Mouse (Mus musculus) E14TG2a.4 (cell line): ENCODE data around the gene Zbp1.

Experiments
- H3K27me3 ChIP-seq: 2 replicates; pipeline ENCODE4 v1.6.1; 2014; ENCODE audit warnings: low read length, control low read depth; ENCODE audit not compliant: insufficient read depth
- H3K36me3 ChIP-seq: 2 replicates; pipeline ENCODE4 v1.6.1; 2014; ENCODE audit warnings: low read length, control low read depth; ENCODE audit not compliant: insufficient read depth
- H3K4me1 ChIP-seq: replicated peaks from 2 replicates; pipeline ENCODE4 v1.6.1; 2014; ENCODE audit warnings: low read depth, low read length, control low read depth
- H3K4me3 ChIP-seq: replicated peaks from 2 replicates; pipeline ENCODE4 v1.5.1; 2014; ENCODE audit warnings: mild to moderate bottlenecking, low read length
- H3K9me3 ChIP-seq: 2 replicates; pipeline ENCODE4 v1.6.1; 2014; ENCODE audit warnings: low read length, control low read depth
- CTCF ChIP-seq: conservative IDR thresholded peaks from 2 replicates; pipeline ENCODE4 v1.5.1; 2014; ENCODE audit warnings: low read length
- NANOG ChIP-seq: IDR thresholded peaks from 2 replicates; pipeline ENCODE4 v1.6.1; 2014; ENCODE audit warnings: borderline replicate concordance, low read length, mixed read lengths
- POU5F1 ChIP-seq: IDR thresholded peaks from 2 replicates; pipeline ENCODE4 v1.6.1; 2014; ENCODE audit warnings: low read length, borderline replicate concordance

The Zbp1 gene

DNA sequence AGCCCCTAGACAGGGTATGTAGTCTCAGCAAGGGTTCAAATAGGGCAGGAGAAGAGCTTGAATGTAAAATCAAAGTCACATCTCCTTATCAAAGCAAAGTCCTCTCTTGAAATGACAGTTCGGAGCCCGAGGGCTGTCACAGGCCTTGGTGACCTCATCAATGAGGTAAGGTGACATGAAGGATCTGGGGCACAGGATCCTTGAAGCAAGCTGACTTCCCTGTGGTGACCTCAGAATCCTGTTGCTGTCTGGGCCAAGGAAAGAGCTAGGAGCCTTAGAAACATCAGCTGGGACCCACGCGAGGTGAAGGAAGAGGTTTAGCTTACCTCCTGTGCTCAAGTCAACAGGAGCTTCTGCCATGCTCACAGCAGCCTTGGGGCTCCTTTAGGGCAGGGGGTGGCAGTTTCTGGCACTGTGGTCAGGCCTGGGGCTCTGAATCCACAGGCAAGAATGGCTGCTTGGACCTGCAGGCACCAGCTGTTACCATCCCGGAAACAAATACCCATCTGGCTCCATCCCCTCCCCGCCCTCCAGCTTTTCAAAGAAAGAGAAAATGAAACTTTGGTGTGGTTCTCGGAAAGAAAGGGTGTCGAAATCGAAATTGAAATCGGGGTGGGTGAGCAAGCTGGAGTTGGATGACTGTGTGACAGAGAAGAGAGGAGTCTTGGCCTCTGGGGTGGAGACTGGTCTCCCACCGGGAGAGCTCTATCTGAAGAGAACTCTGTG is at the start of gene Zbp1:
Gene Zbp1, minus strand, starts transcription at position 508 of the 726 bp plus-strand sequence.
- TF ChIP-seq CTCF (no peak), POU5F1 (no peak), NANOG (no peak)
- Histone ChIP-seq H3K9me3 (no peaks in the 10 kb centered on the region), H3K4me1 (peaks cover 44% of the 10 kb centered on the region)

DNA sequence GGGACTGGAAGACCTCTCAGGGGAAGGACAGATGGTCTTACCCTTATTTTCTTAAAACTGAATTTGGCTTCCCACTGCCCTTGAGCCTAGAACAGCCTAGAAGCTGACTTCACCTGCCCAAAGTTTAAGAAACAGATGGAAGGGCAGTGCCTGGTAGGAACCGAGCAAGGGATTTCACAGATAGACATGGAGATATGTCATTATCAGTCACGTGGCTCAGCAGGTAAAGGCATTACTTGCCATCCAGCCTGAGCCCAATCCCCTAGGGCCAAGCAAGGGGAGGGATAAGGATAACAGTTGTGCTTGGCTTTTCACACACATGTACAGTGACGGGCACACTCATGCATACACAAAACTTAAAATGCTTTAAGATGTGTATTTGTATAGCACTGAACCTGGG is 48.8 kb upstream of the Zbp1 start:
- peaks cover 49% of the 10 kb centered on the region for H3K36me3 ChIP-seq
- peak overlapping the region; percentile 29; the same call in 1 of the 2 replicates for H3K4me3 ChIP-seq
- TF ChIP-seq POU5F1 (no peak), CTCF (no peak), NANOG (no peak)
- H3K9me3 ChIP-seq = no peaks in the 10 kb centered on the region
- peaks cover 100% of the 10 kb centered on the region for H3K4me1 ChIP-seq
- no peaks in the 10 kb centered on the region for H3K27me3 ChIP-seq

More for the DNA sequence above, at the start of gene Zbp1:
- Histone ChIP-seq H3K36me3 (no peaks in the 10 kb centered on the region), H3K4me3 (0 out of 2 replicates have a peak within 1 kb of the TSS, but pooled peaks have one; percentile 0), H3K27me3 (peaks cover 19% of the 10 kb centered on the region)

DNA sequence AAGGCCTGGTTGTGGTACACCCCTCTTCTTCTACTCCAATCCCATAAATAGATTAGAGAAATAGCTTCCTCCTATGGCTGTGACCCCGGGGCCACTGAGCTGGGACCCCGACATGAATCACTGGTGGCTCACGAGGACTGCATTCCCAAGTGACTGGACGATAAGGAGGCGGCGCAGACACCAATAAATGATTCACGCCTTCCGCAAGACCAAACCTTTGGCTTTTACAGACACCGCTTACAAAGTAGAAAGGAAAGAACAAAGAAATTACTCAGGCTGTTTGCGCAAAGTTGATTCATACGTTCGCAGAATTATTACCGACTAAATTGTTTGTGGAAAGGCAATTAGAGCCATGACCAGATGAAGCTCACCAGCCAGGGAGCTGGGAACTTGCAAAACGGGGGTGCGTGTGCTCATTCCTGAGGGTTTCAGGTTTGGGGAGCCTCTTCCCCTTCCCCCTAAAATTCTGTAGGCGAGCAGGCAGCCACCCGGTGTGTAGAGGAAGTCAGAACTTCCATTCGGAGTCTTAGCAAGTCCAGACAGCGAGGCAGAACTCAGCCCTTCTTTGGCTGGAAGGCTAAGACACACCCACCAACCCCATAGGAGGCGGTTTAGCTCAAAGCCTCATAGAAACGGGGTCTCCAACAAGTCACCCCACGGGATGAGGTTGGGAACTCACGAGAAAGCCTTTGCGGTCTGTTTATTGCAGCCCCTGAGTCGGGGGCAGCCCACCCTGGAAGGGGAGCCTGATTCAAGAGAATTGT is 47.8 kb upstream of the Zbp1 start:
- H3K4me3 ChIP-seq = 0 out of 2 replicates have a peak overlapping the region, but pooled peaks have one; percentile 29
- peaks cover 100% of the 10 kb centered on the region for H3K4me1 ChIP-seq
- no peaks in the 10 kb centered on the region for H3K9me3 ChIP-seq
- TF ChIP-seq CTCF (no peak), POU5F1 (no peak), NANOG (no peak)
- no peaks in the 10 kb centered on the region for H3K27me3 ChIP-seq
- H3K36me3 ChIP-seq = peaks cover 40% of the 10 kb centered on the region

DNA sequence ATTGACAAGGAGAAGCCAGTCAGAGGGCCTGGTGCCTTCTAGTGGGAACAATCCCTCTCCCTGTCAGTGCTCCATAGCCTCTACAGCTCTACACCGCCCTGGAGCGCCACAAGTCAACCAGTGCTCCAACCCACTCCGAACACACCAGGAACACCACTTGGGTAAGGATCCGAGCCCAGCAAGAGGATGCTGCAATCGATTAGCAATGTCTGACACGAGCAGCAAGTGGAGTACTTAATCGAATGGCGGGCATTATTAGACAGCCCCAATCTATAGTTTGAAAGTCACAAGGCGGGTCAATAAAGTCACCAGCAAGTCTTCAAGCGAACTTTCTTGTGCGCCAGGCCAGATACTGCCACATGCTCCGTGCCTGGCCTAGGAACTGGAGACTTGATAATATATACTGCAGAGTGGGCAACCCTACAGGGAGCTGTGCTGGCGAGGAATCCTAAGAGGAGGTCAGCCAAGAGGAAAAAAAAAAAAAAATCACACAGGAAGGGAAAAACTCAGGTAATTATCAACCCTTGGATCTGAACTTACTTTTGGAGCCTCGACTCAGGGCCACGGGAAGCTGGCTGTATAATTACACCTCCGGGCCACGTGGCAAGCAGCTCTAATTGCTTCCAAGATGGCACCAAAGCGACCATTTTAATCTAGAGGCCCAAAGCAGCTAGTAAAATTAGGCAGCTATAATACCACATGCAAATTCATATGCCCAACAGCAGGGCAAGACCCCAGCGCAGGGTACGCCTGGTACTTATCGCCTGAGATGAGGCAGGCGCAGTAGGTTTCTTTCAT is 46.9 kb upstream of the Zbp1 start:
- no peak for TF ChIP-seq NANOG
- TF ChIP-seq POU5F1 = no peak
- no peak for TF ChIP-seq CTCF
- no peaks in the 10 kb centered on the region for H3K9me3 ChIP-seq
- 0 out of 2 replicates have a peak overlapping the region, but pooled peaks have one; percentile 13 for H3K4me3 ChIP-seq
- H3K36me3 ChIP-seq = peaks cover 35% of the 10 kb centered on the region
- H3K4me1 ChIP-seq = peaks cover 100% of the 10 kb centered on the region
- no peaks in the 10 kb centered on the region for H3K27me3 ChIP-seq

DNA sequence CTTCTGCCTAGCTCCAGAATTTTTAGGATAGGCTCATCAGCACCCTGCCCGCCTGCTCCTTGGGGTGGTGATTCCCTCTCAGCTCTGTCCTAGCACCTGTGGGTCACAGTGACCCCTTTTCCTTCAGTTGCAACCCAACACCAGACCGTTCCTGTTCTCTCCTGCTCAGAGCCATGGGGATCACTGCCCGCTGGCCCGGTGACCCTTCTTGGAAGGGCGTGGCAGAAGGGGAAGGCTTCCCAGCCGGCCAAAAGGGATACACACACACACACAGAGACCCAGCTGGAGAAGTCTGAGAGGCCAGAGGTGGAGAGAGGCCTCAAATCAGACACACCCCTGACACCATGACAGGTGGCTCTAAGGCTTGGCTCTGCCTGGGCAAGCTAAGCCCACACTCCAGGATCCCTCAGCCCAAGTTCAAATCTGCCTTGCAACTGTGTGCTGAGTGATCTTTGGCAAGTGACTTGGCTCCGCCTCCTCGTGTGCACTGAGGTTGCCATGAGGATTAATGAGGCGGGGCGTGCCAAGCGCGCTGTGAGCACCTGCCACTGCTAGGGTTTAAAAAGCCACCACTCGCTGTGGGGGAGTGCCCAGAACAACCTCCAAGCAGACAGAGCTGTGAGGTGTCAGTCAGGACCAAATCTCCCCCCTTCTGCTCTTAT is 45.9 kb upstream of the Zbp1 start:
- Histone ChIP-seq H3K4me1 (peaks cover 100% of the 10 kb centered on the region), H3K9me3 (no peaks in the 10 kb centered on the region), H3K36me3 (peaks cover 27% of the 10 kb centered on the region), H3K4me3 (peak overlapping the region; percentile 50), H3K27me3 (no peaks in the 10 kb centered on the region)
- TF ChIP-seq POU5F1 (no peak), NANOG (no peak), CTCF (no peak)

DNA sequence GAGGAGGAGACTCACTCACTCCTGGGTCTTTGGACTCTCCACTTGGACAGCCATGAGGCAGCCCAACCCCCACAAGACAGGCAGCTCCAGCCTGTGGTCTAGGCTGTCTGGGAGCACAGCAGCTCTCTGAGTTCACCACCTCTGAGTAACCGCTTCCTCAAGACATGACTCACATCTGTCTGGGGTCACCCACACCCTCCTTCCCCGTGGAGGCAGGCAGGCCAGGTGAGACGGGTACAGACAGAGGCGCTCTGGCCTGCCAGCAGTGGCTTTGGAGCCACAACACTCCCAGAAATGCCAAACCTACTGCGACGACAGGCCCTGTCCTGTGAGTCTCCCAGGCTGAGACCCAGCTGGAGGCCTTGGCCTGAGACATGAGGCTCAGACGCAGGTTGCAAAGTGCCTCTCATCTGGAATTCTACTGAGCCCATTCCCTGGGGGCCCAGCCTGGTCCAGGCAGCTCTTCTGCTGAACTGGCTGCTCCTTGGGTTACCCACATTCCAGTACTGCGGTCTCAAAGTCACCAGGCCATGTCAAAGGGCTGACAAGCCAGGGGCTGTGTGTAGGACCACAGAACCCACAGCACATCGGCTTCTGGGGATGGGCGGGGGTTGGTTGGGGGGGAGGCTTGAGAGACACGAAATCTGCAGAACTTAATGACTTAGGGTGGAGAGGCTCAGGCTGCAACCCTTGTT is 45.1 kb upstream of the Zbp1 start:
- peak overlapping the region; percentile 50 for H3K4me3 ChIP-seq
- peaks cover 19% of the 10 kb centered on the region for H3K36me3 ChIP-seq
- no peaks in the 10 kb centered on the region for H3K27me3 ChIP-seq
- TF ChIP-seq POU5F1 = no peak
- TF ChIP-seq NANOG = no peak
- TF ChIP-seq CTCF = no peak
- no peaks in the 10 kb centered on the region for H3K9me3 ChIP-seq
- peaks cover 100% of the 10 kb centered on the region for H3K4me1 ChIP-seq

DNA sequence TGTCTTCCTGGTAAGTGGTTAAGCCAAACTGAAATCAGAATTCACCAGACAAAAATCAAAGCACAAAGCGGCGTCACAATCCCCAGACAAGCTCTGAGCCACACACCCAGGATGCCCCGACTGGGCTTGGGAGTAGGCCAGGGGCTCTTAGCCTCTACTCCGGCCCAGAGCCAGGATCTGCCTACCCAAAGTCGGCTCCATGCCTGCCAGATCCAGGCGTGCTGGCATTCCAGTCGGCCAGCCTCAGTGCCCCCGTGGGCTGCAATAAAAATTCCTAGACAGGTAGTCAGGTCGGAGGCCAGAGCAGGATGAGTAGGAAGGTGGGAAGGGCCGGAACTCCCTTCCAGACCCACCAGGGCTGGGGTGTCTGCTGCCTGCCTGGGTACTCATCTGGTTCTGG is 42.8 kb upstream of the Zbp1 start:
- no peaks in the 10 kb centered on the region for H3K27me3 ChIP-seq
- H3K36me3 ChIP-seq = peaks cover 22% of the 10 kb centered on the region
- H3K9me3 ChIP-seq = no peaks in the 10 kb centered on the region; the same call in 1 of the 2 replicates
- H3K4me1 ChIP-seq = peaks cover 99% of the 10 kb centered on the region
- TF ChIP-seq CTCF = 0 out of 2 replicates have a peak, but pooled peaks have one; percentile 7
- no peak for TF ChIP-seq NANOG
- peak overlapping the region; percentile 37 for H3K4me3 ChIP-seq
